Mouse (Mus musculus) lung, embryonic 14.5 days (tissue): ENCODE data around the gene Dcdc2b. TPM values are rescaled to one million over a fixed set of nuclear protein-coding genes. Genes with fewer than 3 reads are reported as not detected.

Experiments used
- ATAC-seq: fragments of 200-750 bp; cut with Nextera tagmentation; 2 replicates; pipeline ENCODE4 v1.8.0; 2017; ENCODE audit warnings: mild to moderate bottlenecking, moderate TSS enrichment, moderate library complexity; ENCODE audit not compliant: insufficient read depth
- DNase-seq: peaks from one replicate; pipeline ENCODE4 v3.0.0-alpha.2; 2015
- H3K27ac ChIP-seq: fragments of 300-500 bp; sonication (generic); 2 replicates; pipeline ENCODE4 v1.5.1; 2014; ENCODE audit warnings: low read depth, mild to moderate bottlenecking, moderate library complexity
- H3K27me3 ChIP-seq: fragments of 300-500 bp; sonication (generic); 2 replicates; pipeline ENCODE4 v1.6.1; 2014; ENCODE audit warnings: low read length, control low read depth; ENCODE audit not compliant: insufficient read depth
- H3K36me3 ChIP-seq: fragments of 300-500 bp; sonication (generic); 2 replicates; pipeline ENCODE4 v1.6.1; 2014; ENCODE audit warnings: control low read depth; ENCODE audit not compliant: insufficient read depth
- H3K4me1 ChIP-seq: fragments of 300-500 bp; sonication (generic); 2 replicates; pipeline ENCODE4 v1.6.1; 2014; ENCODE audit warnings: antibody characterized with exemption, control low read depth; ENCODE audit not compliant: insufficient read depth
- H3K4me2 ChIP-seq: fragments of 300-500 bp; sonication (generic); 2 replicates; pipeline ENCODE4 v1.6.1; 2014; ENCODE audit warnings: mild to moderate bottlenecking
- H3K4me3 ChIP-seq: fragments of 300-500 bp; sonication (generic); 2 replicates; pipeline ENCODE4 v1.5.1; 2014; ENCODE audit warnings: low read depth, low read length
- H3K9ac ChIP-seq: fragments of 300-500 bp; sonication (generic); 2 replicates; pipeline ENCODE4 v1.6.1; 2014
- H3K9me3 ChIP-seq: fragments of 300-500 bp; sonication (generic); 2 replicates; pipeline ENCODE4 v1.6.1; 2016; ENCODE audit warnings: low read depth, low read length, control low read depth
- CTCF ChIP-seq: IDR thresholded peaks from 2 replicates; pipeline ENCODE4 v1.5.1; 2016; ENCODE audit warnings: antibody characterized with exemption, low read depth
- WGBS: fragments of 180-500 bp; shearing (Covaris S2); extraction: QIAGEN DNeasy Blood & Tissue Kit; methylation state at CpG from one replicate; pipeline ENCODE4 v1.1.7; 2014; 5-methylcytosine and 5-hydroxymethylcytosine counted together
- polyA plus RNA-seq: library from polyadenylated mRNA; unstranded; fragments of >200 nt; fragmentation: Nextera tagmentation; extraction: Ambion mirVana; gene quantifications from 2 replicates; pipeline ENCODE4 v1.2.1, GENCODE M21; 2014

The Dcdc2b gene
- polyA plus RNA-seq, 1 experiment from 2014 or later: 2.5 TPM

GRCm38 (mm10) chr4:129641756-129642155, 27.7 kb upstream of the Dcdc2b start:
- peak overlapping the region; percentile 94 for H3K4me2 ChIP-seq
- H3K27me3 ChIP-seq: no peaks in the 10 kb centered on the region
- WGBS: 44% methylated on average over 5 of the region's 5 CpGs
- TF ChIP-seq CTCF: no peak
- ATAC-seq (no peak), DNase-seq (peak; percentile 41)
- H3K9me3 ChIP-seq: no peaks in the 10 kb centered on the region
- peak overlapping the region; percentile 67; the same call in 1 of the 2 replicates for H3K4me3 ChIP-seq
- peaks cover 55% of the 10 kb centered on the region for H3K36me3 ChIP-seq
- peaks cover 6% of the 10 kb centered on the region; the same call in 1 of the 2 replicates for H3K4me1 ChIP-seq
- H3K9ac ChIP-seq: no peak overlapping the region
- no peak overlapping the region for H3K27ac ChIP-seq

GRCm38 (mm10) chr4:129640638-129641467, 26.8 kb upstream of the Dcdc2b start, which contains the start of gene Txlna:
Gene Txlna (minus strand): TSS chr4:129641065.
- Histone ChIP-seq H3K4me2 (peak within 1 kb of the TSS; percentile 94), H3K4me3 (peak within 1 kb of the TSS; percentile 67), H3K36me3 (peaks cover 58% of the 10 kb centered on the region), H3K9me3 (no peaks in the 10 kb centered on the region), H3K9ac (peak within 1 kb of the TSS; percentile 80), H3K27ac (peak within 1 kb of the TSS; percentile 92), H3K4me1 (peaks cover 6% of the 10 kb centered on the region; the same call in 1 of the 2 replicates), H3K27me3 (no peaks in the 10 kb centered on the region)
- ATAC-seq: peak; percentile 96
- no peak; the same call in 1 of the 2 replicates for TF ChIP-seq CTCF
- peak; percentile 99 for DNase-seq
- under 1% methylated on average over 60 of the region's 60 CpGs for WGBS

- Histone ChIP-seq H3K4me1 (peaks cover 6% of the 10 kb centered on the region; the same call in 1 of the 2 replicates), H3K27ac (peak overlapping the region; percentile 92), H3K4me3 (peak overlapping the region; percentile 67), H3K27me3 (no peaks in the 10 kb centered on the region), H3K4me2 (peak overlapping the region; percentile 94), H3K9ac (peak overlapping the region; percentile 80), H3K36me3 (peaks cover 58% of the 10 kb centered on the region), H3K9me3 (no peaks in the 10 kb centered on the region)
- no peak for TF ChIP-seq CTCF
- DNase-seq (peak; percentile 41), ATAC-seq (no peak)
- WGBS: 1% methylated on average over 17 of the region's 17 CpGs
These were observed 26.1 kb upstream of the Dcdc2b start for GRCm38 (mm10) chr4:129640101-129640637.

DNA sequence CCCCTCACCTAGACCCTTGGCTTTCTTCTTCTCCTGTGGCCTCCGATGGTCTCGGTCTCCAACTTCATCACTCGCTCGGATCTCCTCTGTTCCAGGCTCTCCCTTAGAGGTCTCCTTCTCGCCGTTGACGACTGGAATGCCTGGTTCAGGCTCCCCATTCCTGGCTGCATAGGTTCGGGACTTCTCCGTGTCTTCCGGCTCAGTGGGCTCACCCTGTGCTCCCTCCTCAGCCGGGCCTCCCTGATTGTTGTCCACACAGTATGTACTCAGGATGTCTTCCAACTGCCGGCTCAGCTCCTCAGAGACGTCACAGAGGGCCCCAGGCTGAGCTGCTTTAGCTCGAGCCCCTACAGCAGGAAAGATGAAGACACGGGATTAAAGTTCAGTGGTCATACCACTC, 25.2 kb upstream of the Dcdc2b start:
- DNase-seq (no peak), ATAC-seq (no peak)
- peak overlapping the region; percentile 94 for H3K4me2 ChIP-seq
- TF ChIP-seq CTCF: no peak
- H3K4me1 ChIP-seq: peaks cover 6% of the 10 kb centered on the region; the same call in 1 of the 2 replicates
- H3K36me3 ChIP-seq: peaks cover 59% of the 10 kb centered on the region
- peak overlapping the region; percentile 67 for H3K4me3 ChIP-seq
- no peaks in the 10 kb centered on the region for H3K27me3 ChIP-seq
- WGBS: 79% methylated on average over 15 of the region's 15 CpGs
- H3K9ac ChIP-seq: peak overlapping the region; percentile 80; the same call in 1 of the 2 replicates
- H3K27ac ChIP-seq: no peak overlapping the region
- H3K9me3 ChIP-seq: no peaks in the 10 kb centered on the region

- Histone ChIP-seq H3K4me3 (no peak overlapping the region), H3K27ac (no peak overlapping the region), H3K36me3 (peaks cover 99% of the 10 kb centered on the region), H3K4me1 (no peaks in the 10 kb centered on the region), H3K27me3 (no peaks in the 10 kb centered on the region), H3K9me3 (no peaks in the 10 kb centered on the region), H3K4me2 (no peak overlapping the region), H3K9ac (no peak overlapping the region)
- no peak for ATAC-seq
- WGBS: 81% methylated on average over 6 of the region's 6 CpGs
- no peak for DNase-seq
- no peak for TF ChIP-seq CTCF
These were observed 19.8 kb upstream of the Dcdc2b start for GRCm38 (mm10) chr4:129633852-129634251.

DNA sequence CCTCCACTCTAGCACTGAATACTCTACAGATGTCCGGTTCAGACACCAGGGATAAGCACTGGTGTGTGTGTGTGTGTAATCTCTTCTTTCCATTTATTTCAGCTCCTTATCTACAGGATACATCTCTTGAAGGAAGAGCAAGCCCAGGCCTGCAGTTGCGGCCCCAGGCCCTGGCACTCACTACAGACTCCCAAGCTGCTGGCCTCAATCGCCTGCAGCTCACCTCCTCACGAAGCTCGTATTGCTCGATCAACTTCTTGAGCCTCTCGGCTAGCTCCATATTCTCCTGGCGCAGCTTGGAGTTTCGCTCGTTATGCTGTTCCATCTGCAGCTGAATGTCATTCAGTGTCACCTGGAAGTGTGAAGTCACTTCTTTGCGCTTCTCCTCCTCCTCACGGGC, 17.8 kb upstream of the Dcdc2b start:
- Histone ChIP-seq H3K4me1 (no peaks in the 10 kb centered on the region), H3K27me3 (no peaks in the 10 kb centered on the region), H3K36me3 (peaks cover 100% of the 10 kb centered on the region), H3K27ac (no peak overlapping the region), H3K9ac (no peak overlapping the region), H3K4me3 (no peak overlapping the region), H3K4me2 (no peak overlapping the region), H3K9me3 (no peaks in the 10 kb centered on the region)
- no peak for ATAC-seq
- 83% methylated on average over 12 of the region's 12 CpGs for WGBS
- TF ChIP-seq CTCF: no peak
- DNase-seq: no peak

DNA sequence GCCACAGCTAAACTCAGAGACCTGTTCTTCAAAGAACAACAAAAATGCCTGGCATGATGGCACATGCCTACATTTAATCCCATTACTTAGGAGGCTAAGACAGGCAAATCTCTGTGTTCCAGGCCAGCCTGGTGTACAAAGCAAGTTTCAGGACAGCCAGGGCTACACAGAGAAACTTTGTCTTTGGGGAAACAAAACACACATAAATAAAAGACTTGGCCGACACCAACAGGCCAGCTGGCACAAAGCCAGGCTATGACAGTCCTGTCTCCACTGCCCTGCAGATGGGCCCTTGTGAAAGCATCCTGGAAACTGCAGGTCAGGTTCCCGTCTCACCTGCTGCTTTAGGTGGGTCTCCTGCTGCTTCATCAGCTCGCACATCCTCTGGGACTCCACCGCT, 16.9 kb upstream of the Dcdc2b start:
- no peaks in the 10 kb centered on the region for H3K27me3 ChIP-seq
- H3K4me3 ChIP-seq: no peak overlapping the region
- H3K36me3 ChIP-seq: peaks cover 100% of the 10 kb centered on the region
- H3K27ac ChIP-seq: no peak overlapping the region
- H3K9ac ChIP-seq: no peak overlapping the region
- H3K4me2 ChIP-seq: no peak overlapping the region
- 67% methylated on average over 4 of the region's 4 CpGs for WGBS
- no peak for ATAC-seq
- DNase-seq: peak; percentile 58
- no peak for TF ChIP-seq CTCF
- no peaks in the 10 kb centered on the region for H3K9me3 ChIP-seq
- H3K4me1 ChIP-seq: no peaks in the 10 kb centered on the region
